Mouse (Mus musculus) limb, embryonic 12.5 days (tissue): Measurements from ENCODE around the gene C87436. TPM values are rescaled to one million over a fixed set of nuclear protein-coding genes. Genes with fewer than 3 reads are reported as not detected.

ENCODE experiments used
- ATAC-seq: fragments of 200-750 bp; cut with Nextera tagmentation; 2 replicates; pipeline ENCODE4 v1.8.0; 2017; ENCODE audit warnings: low read depth, moderate TSS enrichment; ENCODE audit not compliant: insufficient number of reproducible peaks, insufficient read depth, low FRiP score, low TSS enrichment
- H3K27ac ChIP-seq: fragments of 300-500 bp; sonication (generic); 2 replicates; pipeline ENCODE4 v1.5.1; 2016; ENCODE audit warnings: mild to moderate bottlenecking, moderate library complexity
- H3K27me3 ChIP-seq: fragments of 300-500 bp; sonication (generic); 2 replicates; pipeline ENCODE4 v1.6.1; 2016; ENCODE audit warnings: mild to moderate bottlenecking, moderate library complexity
- H3K36me3 ChIP-seq: fragments of 300-500 bp; sonication (generic); 2 replicates; pipeline ENCODE4 v1.6.1; 2016; ENCODE audit warnings: mild to moderate bottlenecking, moderate library complexity
- H3K4me1 ChIP-seq: fragments of 300-500 bp; sonication (generic); replicated peaks from 2 replicates; pipeline ENCODE4 v1.6.1; 2016
- H3K4me2 ChIP-seq: fragments of 300-500 bp; sonication (generic); 2 replicates; pipeline ENCODE4 v1.6.1; 2016; ENCODE audit warnings: mild to moderate bottlenecking, moderate library complexity
- H3K4me3 ChIP-seq: fragments of 300-500 bp; sonication (generic); replicated peaks from 2 replicates; pipeline ENCODE4 v1.5.1; 2016; ENCODE audit warnings: mild to moderate bottlenecking
- H3K9ac ChIP-seq: fragments of 300-500 bp; sonication (generic); replicated peaks from 2 replicates; pipeline ENCODE4 v1.6.1; 2016; ENCODE audit warnings: mild to moderate bottlenecking, moderate library complexity
- H3K9me3 ChIP-seq: fragments of 300-500 bp; sonication (generic); 2 replicates; pipeline ENCODE4 v1.6.1; 2016; ENCODE audit warnings: mild to moderate bottlenecking, moderate library complexity
- WGBS: fragments of 180-500 bp; shearing (Covaris S2); methylation state at CpG from one replicate; pipeline ENCODE4 v1.1.7; 2016; 5-methylcytosine and 5-hydroxymethylcytosine counted together
- polyA plus RNA-seq: library from polyadenylated mRNA; unstranded; fragments of >200 nt; fragmentation: Nextera tagmentation; extraction: Ambion mirVana; gene quantifications from 2 replicates; pipeline ENCODE4 v1.2.1, GENCODE M21; 2016

The C87436 gene
- polyA plus RNA-seq, 1 experiment from 2014 or later, result 25.8 TPM

- no peak for ATAC-seq
- Histone ChIP-seq H3K36me3 (peaks cover 92% of the 10 kb centered on the region), H3K27ac (no peak overlapping the region), H3K9ac (no peak overlapping the region), H3K4me3 (no peak overlapping the region), H3K4me1 (no peaks in the 10 kb centered on the region), H3K9me3 (no peaks in the 10 kb centered on the region), H3K27me3 (no peaks in the 10 kb centered on the region), H3K4me2 (no peak overlapping the region)
- WGBS, result 94% methylated on average over 3 of the region's 3 CpGs
These were observed 6.6 kb upstream of the C87436 start for GRCm38 (mm10) chr6:86431531-86431930.

GRCm38 (mm10) chr6:86433696-86434095 lies 4.5 kb upstream of the C87436 start:
- Histone ChIP-seq H3K27ac (no peak overlapping the region), H3K27me3 (no peaks in the 10 kb centered on the region), H3K4me2 (no peak overlapping the region), H3K4me1 (no peaks in the 10 kb centered on the region; the same call in 1 of the 2 replicates), H3K9me3 (no peaks in the 10 kb centered on the region), H3K4me3 (no peak overlapping the region), H3K9ac (no peak overlapping the region), H3K36me3 (peaks cover 73% of the 10 kb centered on the region)
- 88% methylated on average over 1 of the region's 1 CpGs for WGBS
- ATAC-seq, result no peak

GRCm38 (mm10) chr6:86437711-86438110 lies 463 bp upstream of the C87436 start:
- 3% methylated on average over 14 of the region's 14 CpGs for WGBS
- H3K36me3 ChIP-seq, result peaks cover 49% of the 10 kb centered on the region
- H3K4me1 ChIP-seq, result peaks cover 7% of the 10 kb centered on the region
- H3K27ac ChIP-seq, result peak overlapping the region; percentile 94
- H3K9me3 ChIP-seq, result no peaks in the 10 kb centered on the region
- no peaks in the 10 kb centered on the region for H3K27me3 ChIP-seq
- ATAC-seq, result no peak; the same call in 1 of the 2 replicates
- H3K4me2 ChIP-seq, result peak overlapping the region; percentile 84
- H3K9ac ChIP-seq, result peak overlapping the region; percentile 82
- peak overlapping the region; percentile 80 for H3K4me3 ChIP-seq

GRCm38 (mm10) chr6:86439119-86439496 lies 934 bp downstream of the C87436 start:
- H3K4me3 ChIP-seq, result peak overlapping the region; percentile 80
- peak overlapping the region; percentile 82 for H3K9ac ChIP-seq
- H3K4me2 ChIP-seq, result peak overlapping the region; percentile 84
- peak overlapping the region; percentile 94 for H3K27ac ChIP-seq
- peaks cover 7% of the 10 kb centered on the region for H3K4me1 ChIP-seq
- no peak for ATAC-seq
- 2% methylated on average over 13 of the region's 13 CpGs for WGBS
- no peaks in the 10 kb centered on the region for H3K27me3 ChIP-seq
- peaks cover 47% of the 10 kb centered on the region for H3K36me3 ChIP-seq
- no peaks in the 10 kb centered on the region for H3K9me3 ChIP-seq

- no peaks in the 10 kb centered on the region for H3K9me3 ChIP-seq
- peaks cover 47% of the 10 kb centered on the region for H3K36me3 ChIP-seq
- H3K4me1 ChIP-seq, result peaks cover 7% of the 10 kb centered on the region
- 0 out of 2 replicates have a peak overlapping the region, but pooled peaks have one; percentile 94 for H3K27ac ChIP-seq
- no peaks in the 10 kb centered on the region for H3K27me3 ChIP-seq
- no peak overlapping the region for H3K9ac ChIP-seq
- peak overlapping the region; percentile 80 for H3K4me3 ChIP-seq
- ATAC-seq, result no peak
- H3K4me2 ChIP-seq, result peak overlapping the region; percentile 84
- WGBS, result 84% methylated on average over 1 of the region's 1 CpGs
These were observed 1.4 kb downstream of the C87436 start for GRCm38 (mm10) chr6:86439531-86439930.

GRCm38 (mm10) chr6:86441571-86441970 lies 3.4 kb downstream of the C87436 start:
- H3K9ac ChIP-seq, result no peak overlapping the region
- no peak for ATAC-seq
- H3K4me3 ChIP-seq, result no peak overlapping the region
- no peak overlapping the region for H3K4me2 ChIP-seq
- WGBS, result 97% methylated on average over 10 of the region's 10 CpGs
- no peak overlapping the region for H3K27ac ChIP-seq
- H3K36me3 ChIP-seq, result peaks cover 43% of the 10 kb centered on the region
- H3K9me3 ChIP-seq, result no peaks in the 10 kb centered on the region
- no peaks in the 10 kb centered on the region for H3K27me3 ChIP-seq
- peaks cover 7% of the 10 kb centered on the region for H3K4me1 ChIP-seq

GRCm38 (mm10) chr6:86445551-86445950 lies 7.4 kb downstream of the C87436 start:
- Histone ChIP-seq H3K27me3 (no peaks in the 10 kb centered on the region), H3K9me3 (no peaks in the 10 kb centered on the region), H3K36me3 (peaks cover 70% of the 10 kb centered on the region), H3K4me2 (no peak overlapping the region), H3K4me3 (no peak overlapping the region), H3K9ac (no peak overlapping the region), H3K4me1 (no peaks in the 10 kb centered on the region), H3K27ac (no peak overlapping the region)
- ATAC-seq, result no peak
- WGBS, result 97% methylated on average over 18 of the region's 18 CpGs

- no peaks in the 10 kb centered on the region for H3K4me1 ChIP-seq
- H3K27ac ChIP-seq, result no peak overlapping the region
- no peak overlapping the region for H3K4me2 ChIP-seq
- no peak overlapping the region for H3K9ac ChIP-seq
- 92% methylated on average over 1 of the region's 1 CpGs for whole genome bisulfite sequencing
- peaks cover 71% of the 10 kb centered on the region for H3K36me3 ChIP-seq
- no peak for ATAC-seq
- no peaks in the 10 kb centered on the region for H3K27me3 ChIP-seq
- no peaks in the 10 kb centered on the region for H3K9me3 ChIP-seq
- H3K4me3 ChIP-seq, result no peak overlapping the region
These were observed 8.9 kb downstream of the C87436 start for GRCm38 (mm10) chr6:86446927-86447568.

- peaks cover 83% of the 10 kb centered on the region for H3K36me3 ChIP-seq
These were observed 18.6 kb downstream of the C87436 start for GRCm38 (mm10) chr6:86456727-86457126.

GRCm38 (mm10) chr6:86463079-86463478 lies 24.9 kb downstream of the C87436 start:
- no peaks in the 10 kb centered on the region for H3K4me1 ChIP-seq
- no peaks in the 10 kb centered on the region for H3K27me3 ChIP-seq
- H3K27ac ChIP-seq, result no peak overlapping the region
- no peak overlapping the region for H3K4me3 ChIP-seq
- no peak overlapping the region for H3K4me2 ChIP-seq
- no peaks in the 10 kb centered on the region for H3K9me3 ChIP-seq
- peaks cover 79% of the 10 kb centered on the region for H3K36me3 ChIP-seq
- ATAC-seq, result no peak
- 84% methylated on average over 3 of the region's 3 CpGs for WGBS
- H3K9ac ChIP-seq, result no peak overlapping the region

More at GRCm38 (mm10) chr6:86456727-86457126, 18.6 kb downstream of the C87436 start:
- 87% methylated on average over 3 of the region's 3 CpGs for WGBS
- no peaks in the 10 kb centered on the region for H3K9me3 ChIP-seq
- ATAC-seq, result no peak
- H3K9ac ChIP-seq, result no peak overlapping the region
- H3K27ac ChIP-seq, result no peak overlapping the region
- H3K4me3 ChIP-seq, result no peak overlapping the region
- no peak overlapping the region for H3K4me2 ChIP-seq
- H3K27me3 ChIP-seq, result no peaks in the 10 kb centered on the region
- no peaks in the 10 kb centered on the region for H3K4me1 ChIP-seq

GRCm38 (mm10) chr6:86471317-86471716 lies 33.1 kb downstream of the C87436 start:
- Histone ChIP-seq H3K9ac (no peak overlapping the region), H3K4me3 (peak overlapping the region; percentile 38; the same call in 1 of the 2 replicates), H3K4me1 (peaks cover 13% of the 10 kb centered on the region), H3K27me3 (no peaks in the 10 kb centered on the region), H3K4me2 (peak overlapping the region; percentile 67; the same call in 1 of the 2 replicates), H3K9me3 (no peaks in the 10 kb centered on the region), H3K36me3 (peaks cover 31% of the 10 kb centered on the region; the same call in 1 of the 2 replicates), H3K27ac (peak overlapping the region; percentile 86; the same call in 1 of the 2 replicates)
- ATAC-seq, result no peak
- WGBS, result 87% methylated on average over 3 of the region's 3 CpGs

- Histone ChIP-seq H3K9me3 (no peaks in the 10 kb centered on the region), H3K36me3 (peaks cover 29% of the 10 kb centered on the region; the same call in 1 of the 2 replicates), H3K27me3 (no peaks in the 10 kb centered on the region), H3K9ac (peak overlapping the region; percentile 48), H3K4me1 (peaks cover 13% of the 10 kb centered on the region), H3K4me2 (peak overlapping the region; percentile 67), H3K4me3 (peak overlapping the region; percentile 38), H3K27ac (peak overlapping the region; percentile 86)
- WGBS, result 25% methylated on average over 9 of the region's 9 CpGs
- peak; percentile 53 for ATAC-seq
These were observed 33.6 kb downstream of the C87436 start for GRCm38 (mm10) chr6:86471760-86472099.
